In genomic region chr16:33461416-33461815, GRCm38 (mm10) we compare ENCODE assay signal across 27 mouse cellular contexts. TPM values are rescaled to one million over a fixed set of nuclear protein-coding genes. Genes with fewer than 3 reads are reported as not detected.
DNase-seq lines count a peak whose midpoint lies in the region; ATAC-seq and TF ChIP-seq lines count a peak whose summit lies in the region.
"Had no signal": no experiment of that assay in that cellular context is flagged by ENCODE, and none has a peak within 500 bp of the region (broad histone marks: within the 10 kb centered on the region; RNA-seq: fewer than 3 reads in every experiment).

No protein-coding gene starts in this region.

- H3K27ac ChIP-seq in heart, embryonic 10.5 days, result no peak overlapping the region
- no peak overlapping the region for H3K27ac ChIP-seq in lung, postnatal 0 days (ENCODE audit: low read length)
- no peak overlapping the region for H3K27ac ChIP-seq in hindbrain, embryonic 16.5 days (ENCODE audit: low read depth, low read length)
- H3K27ac ChIP-seq: heart, embryonic 15.5 days; kidney, embryonic 15.5 days; left cerebral cortex, adult 2 months; limb, embryonic 15.5 days; liver, embryonic 14.5 days; midbrain, embryonic 15.5 days; neural tube, embryonic 13.5 days had no signal

- TF ChIP-seq EP300 in lung, postnatal 0 days (IDR thresholded peaks at IDR 0.05), result no peak

- peak; percentile 27 to 69 for DNase-seq in adrenal gland, adult (ENCODE audit: inconsistent age in 2 of 2, low spot score in 1 of 2)
- DNase-seq in adrenal gland, postnatal 25 days, result no peak
- peak; percentile 94 for DNase-seq in heart, adult 11 months
- no peak for DNase-seq in heart, embryonic 10.5 days (ENCODE audit: low spot score)
- peak; percentile 79 for DNase-seq in lung, postnatal 0 days (ENCODE audit: low spot score)
- no peak for DNase-seq in lung, postnatal 14 days
- peak; percentile 77 for DNase-seq in adipocyte (ENCODE audit: low spot score)
- DNase-seq: cerebellum, adult 11-12 months; cerebellum, postnatal 10 days; forebrain, postnatal 0 days; kidney, adult 11 months; kidney, postnatal 4 days; layer of hippocampus, adult 9-11 months; left cerebral cortex, postnatal 4 days; retina, postnatal 1 day; right cerebral cortex, postnatal 25 days; thymus, postnatal 14 days had no signal

- H3K27me3 ChIP-seq in heart, embryonic 10.5 days (ENCODE audit: insufficient read depth, poor library complexity, severe bottlenecking), result no peaks in the 10 kb centered on the region
- H3K27me3 ChIP-seq in lung, postnatal 0 days (replicated peaks; ENCODE audit: insufficient read depth, low read length), result no peaks in the 10 kb centered on the region
- no peaks in the 10 kb centered on the region for H3K27me3 ChIP-seq in hindbrain, embryonic 16.5 days (replicated peaks; ENCODE audit: control insufficient read depth, insufficient read depth, low read length)
- H3K27me3 ChIP-seq: heart, embryonic 15.5 days; kidney, embryonic 15.5 days; limb, embryonic 15.5 days; midbrain, embryonic 15.5 days; neural tube, embryonic 13.5 days had no signal

- ATAC-seq in lung, postnatal 0 days, result peak; percentile 74
- no peak for ATAC-seq in hindbrain, embryonic 16.5 days
- ATAC-seq: forebrain, postnatal 0 days; midbrain, embryonic 15.5 days had no signal

- no peaks in the 10 kb centered on the region for H3K4me1 ChIP-seq in heart, embryonic 10.5 days
- no peaks in the 10 kb centered on the region for H3K4me1 ChIP-seq in lung, postnatal 0 days (ENCODE audit: insufficient read depth, low read depth, low read length)
- peaks cover 2% of the 10 kb centered on the region; the same call in 1 of the 2 replicates for H3K4me1 ChIP-seq in hindbrain, embryonic 16.5 days (ENCODE audit: control insufficient read depth, insufficient read depth, low read depth, low read length)
- H3K4me1 ChIP-seq: limb, embryonic 15.5 days had no signal

- H3K36me3 ChIP-seq in heart, embryonic 10.5 days, result peaks cover 33% of the 10 kb centered on the region
- peaks cover 12% of the 10 kb centered on the region; the same call in 1 of the 2 replicates for H3K36me3 ChIP-seq in lung, postnatal 0 days (ENCODE audit: insufficient read depth, low read length)
- H3K36me3 ChIP-seq in hindbrain, embryonic 16.5 days (ENCODE audit: control insufficient read depth, insufficient read depth, low read length), result peaks cover 3% of the 10 kb centered on the region; the same call in 1 of the 2 replicates
- H3K36me3 ChIP-seq: midbrain, embryonic 15.5 days had no signal

- no peak overlapping the region for H3K4me2 ChIP-seq in lung, postnatal 0 days (replicated peaks; ENCODE audit: low read depth, low read length)
- H3K4me2 ChIP-seq in hindbrain, embryonic 16.5 days (ENCODE audit: low read length), result no peak overlapping the region
- H3K4me2 ChIP-seq: heart, embryonic 15.5 days; kidney, embryonic 15.5 days; limb, embryonic 15.5 days; midbrain, embryonic 15.5 days; neural tube, embryonic 13.5 days had no signal

- no peaks in the 10 kb centered on the region; the same call in 1 of the 2 replicates for H3K9me3 ChIP-seq in heart, embryonic 10.5 days
- H3K9me3 ChIP-seq in lung, postnatal 0 days (ENCODE audit: low read length), result no peaks in the 10 kb centered on the region
- no peaks in the 10 kb centered on the region for H3K9me3 ChIP-seq in hindbrain, embryonic 16.5 days (ENCODE audit: control insufficient read depth, low read length)
- H3K9me3 ChIP-seq: heart, embryonic 15.5 days; kidney, embryonic 15.5 days; limb, embryonic 15.5 days; midbrain, embryonic 15.5 days; neural tube, embryonic 13.5 days had no signal

- no peak overlapping the region for H3K9ac ChIP-seq in lung, postnatal 0 days (replicated peaks; ENCODE audit: low read depth)
- no peak overlapping the region for H3K9ac ChIP-seq in hindbrain, embryonic 16.5 days (ENCODE audit: low read depth, low read length)
- H3K9ac ChIP-seq: forebrain, postnatal 0 days; heart, embryonic 15.5 days; kidney, embryonic 15.5 days; limb, embryonic 15.5 days; liver, embryonic 14.5 days; midbrain, embryonic 15.5 days; neural tube, embryonic 13.5 days had no signal

- no peak overlapping the region for H3K4me3 ChIP-seq in heart, embryonic 10.5 days
- H3K4me3 ChIP-seq in lung, postnatal 0 days (ENCODE audit: low read depth, low read length), result no peak overlapping the region
- no peak overlapping the region for H3K4me3 ChIP-seq in hindbrain, embryonic 16.5 days (ENCODE audit: low read length)
- H3K4me3 ChIP-seq: heart, embryonic 15.5 days; kidney, embryonic 15.5 days; left cerebral cortex, adult 2 months; limb, embryonic 15.5 days; midbrain, embryonic 15.5 days; myocyte; neural tube, embryonic 13.5 days had no signal

- TF ChIP-seq CTCF in lung, postnatal 0 days (IDR thresholded peaks at IDR 0.05), result no peak

- WGBS in heart, embryonic 10.5 days, result 67% methylated on average over 3 of the region's 3 CpGs
- 53% methylated on average over 3 of the region's 3 CpGs for WGBS in lung, postnatal 0 days
- 74% methylated on average over 3 of the region's 3 CpGs for WGBS in hindbrain, embryonic 16.5 days

RNA-seq across cellular contexts. Expression of gene Slc12a8, which starts 55.7 kb away (rescaled TPM):
- 0.70 and 0.76 TPM in 2 replicates for total RNA-seq in adrenal gland, postnatal 25 days (2021)
- 0.99 and 1.6 TPM in 2 replicates for polyA plus RNA-seq in heart, embryonic 10.5 days (2016; fragmentation: Nextera tagmentation; extraction: Ambion mirVana)
- polyA plus RNA-seq in lung, postnatal 0 days (2015; fragmentation: Nextera tagmentation; extraction: Ambion mirVana), result 0.40 and 0.79 TPM in 2 replicates
- polyA plus RNA-seq in hindbrain, embryonic 16.5 days (2015; fragmentation: Nextera tagmentation; extraction: Ambion mirVana), result 0.94 and 1.5 TPM in 2 replicates
- total RNA-seq: megakaryocyte-erythroid progenitor cell, adult 5-6 weeks had no signal

Comparison
In these comparisons a context has a peak if more than half of its experiments do, and no peak if none do; other contexts are left out.
1. DNase-seq: peak in adrenal gland, adult (2 of 2), heart, adult 11 months (single experiment), lung, postnatal 0 days (single experiment) and adipocyte (single experiment); none in adrenal gland, postnatal 25 days (single experiment), heart, embryonic 10.5 days (single experiment) and lung, postnatal 14 days (single experiment).